Mouse (Mus musculus) midbrain, embryonic 16.5 days (tissue): Measurements from ENCODE around the gene Zer1. TPM values are rescaled to one million over a fixed set of nuclear protein-coding genes. Genes with fewer than 3 reads are reported as not detected.
A peak's percentile ranks its signal among the peaks of the same experiment; 100 is the strongest.

ENCODE experiments used
- ATAC-seq: fragments of 200-750 bp; cut with Nextera tagmentation; 2 replicates; pipeline ENCODE4 v1.8.0; 2017; ENCODE audit warnings: moderate TSS enrichment
- H3K27ac ChIP-seq: fragments of 300-500 bp; sonication (generic); 2 replicates; pipeline ENCODE4 v1.5.1; 2014; ENCODE audit warnings: mild to moderate bottlenecking, low read length, mixed read lengths
- H3K27me3 ChIP-seq: fragments of 300-500 bp; sonication (generic); 2 replicates; pipeline ENCODE4 v1.6.1; 2014; ENCODE audit warnings: low read depth, low read length, mixed read lengths; ENCODE audit not compliant: control insufficient read depth, insufficient read depth
- H3K36me3 ChIP-seq: fragments of 300-500 bp; sonication (generic); 2 replicates; pipeline ENCODE4 v1.6.1; 2014; ENCODE audit warnings: mild to moderate bottlenecking, low read length, moderate library complexity, mixed read lengths; ENCODE audit not compliant: control insufficient read depth, insufficient read depth
- H3K4me1 ChIP-seq: fragments of 300-500 bp; sonication (generic); 2 replicates; pipeline ENCODE4 v1.6.1; 2014; ENCODE audit warnings: mild to moderate bottlenecking, low read length, mixed read lengths; ENCODE audit not compliant: control insufficient read depth, insufficient read depth
- H3K4me2 ChIP-seq: fragments of 300-500 bp; sonication (generic); 2 replicates; pipeline ENCODE4 v1.6.1; 2014; ENCODE audit warnings: mild to moderate bottlenecking, low read length, mixed read lengths
- H3K4me3 ChIP-seq: fragments of 300-500 bp; sonication (generic); 2 replicates; pipeline ENCODE4 v1.5.1; 2014; ENCODE audit warnings: low read depth, mild to moderate bottlenecking, low read length, moderate library complexity, mixed read lengths
- H3K9ac ChIP-seq: fragments of 300-500 bp; sonication (generic); 2 replicates; pipeline ENCODE4 v1.6.1; 2014; ENCODE audit warnings: low read depth, low read length, mixed read lengths
- H3K9me3 ChIP-seq: fragments of 300-500 bp; sonication (generic); replicated peaks from 2 replicates; pipeline ENCODE4 v1.6.1; 2014; ENCODE audit warnings: mild to moderate bottlenecking, low read length, mixed read lengths; ENCODE audit not compliant: control insufficient read depth, poor library complexity, severe bottlenecking
- WGBS: fragments of 180-500 bp; shearing (Covaris S2); extraction: QIAGEN DNeasy Blood & Tissue Kit; methylation state at CpG from one replicate; pipeline ENCODE4 v1.1.7; 2014; 5-methylcytosine and 5-hydroxymethylcytosine counted together
- polyA plus RNA-seq: library from polyadenylated mRNA; unstranded; fragments of >200 nt; fragmentation: Nextera tagmentation; extraction: Ambion mirVana; gene quantifications from 2 replicates; pipeline ENCODE4 v1.2.1, GENCODE M21; 2015

The Zer1 gene
- polyA plus RNA-seq, 1 experiment from 2014 or later, result 13.5 TPM

- no peaks in the 10 kb centered on the region for H3K9me3 ChIP-seq
- peaks cover 3% of the 10 kb centered on the region; the same call in 1 of the 2 replicates for H3K36me3 ChIP-seq
- no peaks in the 10 kb centered on the region for H3K27me3 ChIP-seq
- no peak for ATAC-seq
- no peak overlapping the region for H3K4me2 ChIP-seq
- H3K4me1 ChIP-seq, result peaks cover 12% of the 10 kb centered on the region
- no peak overlapping the region for H3K9ac ChIP-seq
- H3K4me3 ChIP-seq, result no peak overlapping the region
- WGBS, result 96% methylated on average over 12 of the region's 12 CpGs
- H3K27ac ChIP-seq, result no peak overlapping the region
Measured at GRCm38 (mm10) chr2:30091521-30091920, 32.9 kb downstream of the Zer1 start.

- H3K4me2 ChIP-seq, result no peak overlapping the region
- H3K27ac ChIP-seq, result no peak overlapping the region
- WGBS, result 94% methylated on average over 4 of the region's 4 CpGs
- peaks cover 3% of the 10 kb centered on the region; the same call in 1 of the 2 replicates for H3K4me1 ChIP-seq
- no peak for ATAC-seq
- peaks cover 3% of the 10 kb centered on the region; the same call in 1 of the 2 replicates for H3K36me3 ChIP-seq
- H3K27me3 ChIP-seq, result no peaks in the 10 kb centered on the region
- no peak overlapping the region for H3K9ac ChIP-seq
- no peak overlapping the region for H3K4me3 ChIP-seq
- H3K9me3 ChIP-seq, result no peaks in the 10 kb centered on the region
Measured at GRCm38 (mm10) chr2:30087310-30087709, 37.1 kb downstream of the Zer1 start.

- H3K27me3 ChIP-seq, result no peaks in the 10 kb centered on the region
- no peak overlapping the region for H3K27ac ChIP-seq
- peak overlapping the region; percentile 46 for H3K4me2 ChIP-seq
- H3K36me3 ChIP-seq, result no peaks in the 10 kb centered on the region
- H3K9ac ChIP-seq, result peak overlapping the region; percentile 27
- WGBS, result 6% methylated on average over 12 of the region's 12 CpGs
- peaks cover 3% of the 10 kb centered on the region; the same call in 1 of the 2 replicates for H3K4me1 ChIP-seq
- peak overlapping the region; percentile 4; the same call in 1 of the 2 replicates for H3K4me3 ChIP-seq
- H3K9me3 ChIP-seq, result no peaks in the 10 kb centered on the region
- no peak for ATAC-seq
Measured at GRCm38 (mm10) chr2:30084632-30085031, 39.8 kb downstream of the Zer1 start.

GRCm38 (mm10) chr2:30084113-30084512 lies 40.3 kb downstream of the Zer1 start:
- peaks cover 3% of the 10 kb centered on the region; the same call in 1 of the 2 replicates for H3K4me1 ChIP-seq
- no peaks in the 10 kb centered on the region for H3K9me3 ChIP-seq
- ATAC-seq, result no peak
- H3K27ac ChIP-seq, result no peak overlapping the region
- 54% methylated on average over 5 of the region's 5 CpGs for WGBS
- H3K36me3 ChIP-seq, result no peaks in the 10 kb centered on the region
- H3K4me2 ChIP-seq, result peak overlapping the region; percentile 46
- no peak overlapping the region for H3K4me3 ChIP-seq
- H3K27me3 ChIP-seq, result no peaks in the 10 kb centered on the region
- H3K9ac ChIP-seq, result no peak overlapping the region

- WGBS, result 88% methylated on average over 15 of the region's 15 CpGs
- no peak for ATAC-seq
- Histone ChIP-seq H3K36me3 (no peaks in the 10 kb centered on the region), H3K4me2 (no peak overlapping the region), H3K4me1 (peaks cover 11% of the 10 kb centered on the region), H3K27ac (no peak overlapping the region), H3K4me3 (no peak overlapping the region), H3K9me3 (no peaks in the 10 kb centered on the region), H3K9ac (no peak overlapping the region), H3K27me3 (no peaks in the 10 kb centered on the region)
Measured at GRCm38 (mm10) chr2:30080181-30080800, 44.1 kb downstream of the Zer1 start.

- ATAC-seq, result no peak
- 73% methylated on average over 4 of the region's 4 CpGs for WGBS
- Histone ChIP-seq H3K4me2 (no peak overlapping the region), H3K36me3 (no peaks in the 10 kb centered on the region), H3K4me3 (no peak overlapping the region), H3K9ac (no peak overlapping the region), H3K9me3 (no peaks in the 10 kb centered on the region), H3K4me1 (peaks cover 9% of the 10 kb centered on the region), H3K27me3 (no peaks in the 10 kb centered on the region), H3K27ac (no peak overlapping the region)
Measured at GRCm38 (mm10) chr2:30078760-30079159, 45.6 kb downstream of the Zer1 start.

- H3K36me3 ChIP-seq, result no peaks in the 10 kb centered on the region
- H3K9ac ChIP-seq, result no peak overlapping the region
- ATAC-seq, result no peak
- peaks cover 9% of the 10 kb centered on the region for H3K4me1 ChIP-seq
- H3K27me3 ChIP-seq, result no peaks in the 10 kb centered on the region
- H3K9me3 ChIP-seq, result no peaks in the 10 kb centered on the region
- H3K27ac ChIP-seq, result no peak overlapping the region
- H3K4me3 ChIP-seq, result no peak overlapping the region
- 25% methylated on average over 10 of the region's 10 CpGs for WGBS
- H3K4me2 ChIP-seq, result no peak overlapping the region
Measured at GRCm38 (mm10) chr2:30078349-30078712, 46.1 kb downstream of the Zer1 start.

GRCm38 (mm10) chr2:30077502-30078348 lies 46.7 kb downstream of the Zer1 start, which contains the start of gene Pkn3:
Gene Pkn3 (plus strand): TSS chr2:30077684.
- Histone ChIP-seq H3K9ac (peak within 1 kb of the TSS; percentile 50), H3K27me3 (no peaks in the 10 kb centered on the region), H3K4me1 (peaks cover 9% of the 10 kb centered on the region), H3K9me3 (no peaks in the 10 kb centered on the region), H3K4me2 (peak within 1 kb of the TSS; percentile 91), H3K27ac (no peak within 1 kb of the TSS), H3K4me3 (peak within 1 kb of the TSS; percentile 42), H3K36me3 (0 out of 2 replicates have a peak, but pooled peaks cover 1% of the 10 kb centered on the region)
- WGBS, result under 1% methylated on average over 53 of the region's 53 CpGs
- ATAC-seq, result peak; percentile 76

GRCm38 (mm10) chr2:30076959-30077358 lies 47.4 kb downstream of the Zer1 start:
- 72% methylated on average over 6 of the region's 6 CpGs for WGBS
- peak; percentile 30; the same call in 1 of the 2 replicates for ATAC-seq
- peak overlapping the region; percentile 91 for H3K4me2 ChIP-seq
- no peaks in the 10 kb centered on the region for H3K27me3 ChIP-seq
- H3K4me3 ChIP-seq, result peak overlapping the region; percentile 42; the same call in 1 of the 2 replicates
- no peaks in the 10 kb centered on the region for H3K9me3 ChIP-seq
- peaks cover 9% of the 10 kb centered on the region for H3K4me1 ChIP-seq
- no peak overlapping the region; the same call in 1 of the 2 replicates for H3K9ac ChIP-seq
- no peak overlapping the region for H3K27ac ChIP-seq
- 0 out of 2 replicates have a peak, but pooled peaks cover 3% of the 10 kb centered on the region for H3K36me3 ChIP-seq
